ENCODE assay signal across 19 mouse cellular contexts in the genomic region with DNA sequence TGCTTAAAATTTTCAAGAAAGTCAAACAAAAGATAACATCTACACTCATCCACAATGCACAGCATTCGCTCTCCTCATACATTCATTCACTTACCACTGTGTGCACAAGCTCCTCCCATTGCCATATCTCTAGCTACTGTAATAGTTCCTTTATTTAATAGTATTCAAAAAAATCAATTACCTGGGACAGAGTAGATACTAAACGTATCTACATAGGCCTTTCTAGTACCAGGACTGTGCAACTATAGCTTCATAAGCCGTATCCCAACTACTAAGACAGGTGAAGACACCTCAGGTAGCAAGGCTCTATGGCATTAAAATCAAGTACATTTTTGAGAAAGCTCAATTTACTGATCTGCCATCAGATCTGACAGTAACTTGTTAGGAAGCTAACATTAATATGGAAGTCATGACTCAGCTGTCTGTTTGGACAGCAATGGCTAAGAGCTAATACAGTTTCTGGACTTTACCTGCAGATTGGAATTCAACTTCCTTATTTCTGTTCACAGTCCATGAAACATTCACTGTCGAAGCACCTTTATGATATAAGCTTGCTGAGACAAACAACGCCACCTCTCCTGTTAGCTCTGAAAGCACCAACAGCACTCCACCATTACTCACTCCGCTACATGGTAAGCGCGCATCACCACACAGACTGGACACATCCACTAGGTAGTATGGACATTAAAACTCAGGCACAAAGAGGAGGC.
"Had no signal": no experiment of that assay in that cellular context is flagged by ENCODE, and none has a peak within 500 bp of the region (broad histone marks: within the 10 kb centered on the region; RNA-seq: fewer than 3 reads in every experiment).

No protein-coding gene starts in this region.

- H3K27ac ChIP-seq: liver, embryonic 15.5 days; lung, embryonic 15.5 days; macrophage; midbrain, embryonic 13.5 days; neural tube, embryonic 13.5 days; neural tube, embryonic 15.5 days had no signal

- H3K36me3 ChIP-seq: lung, embryonic 15.5 days; midbrain, embryonic 13.5 days; neural tube, embryonic 13.5 days; neural tube, embryonic 15.5 days had no signal

- DNase-seq: liver, postnatal 0 days; lung, adult 2 months; retina, postnatal 1 day; right cerebral cortex, postnatal 14 days; spleen, adult 18-20 months; thymus, adult 18-20 months; thymus, postnatal 14 days; thymus, postnatal 36 days had no signal

- H3K4me3 ChIP-seq: liver, embryonic 15.5 days; lung, embryonic 15.5 days; megakaryocyte, embryonic 14.5 days; midbrain, embryonic 13.5 days; myocyte; neural tube, embryonic 13.5 days; neural tube, embryonic 15.5 days had no signal

- H3K9ac ChIP-seq: liver, embryonic 15.5 days; liver, postnatal 0 days; lung, embryonic 15.5 days; midbrain, embryonic 13.5 days; neural tube, embryonic 13.5 days; neural tube, embryonic 15.5 days had no signal

- H3K9me3 ChIP-seq: liver, embryonic 15.5 days; lung, embryonic 15.5 days; megakaryocyte, embryonic 14.5 days; midbrain, embryonic 13.5 days; neural tube, embryonic 13.5 days; neural tube, embryonic 15.5 days had no signal

- H3K4me1 ChIP-seq: lung, embryonic 15.5 days; neural tube, embryonic 15.5 days had no signal

- H3K4me2 ChIP-seq: liver, embryonic 15.5 days; lung, embryonic 15.5 days; midbrain, embryonic 11.5 days; midbrain, embryonic 13.5 days; neural tube, embryonic 13.5 days; neural tube, embryonic 15.5 days had no signal

- ATAC-seq: liver, postnatal 0 days; lung, postnatal 0 days; midbrain, embryonic 13.5 days; midbrain, embryonic 16.5 days had no signal

- H3K27me3 ChIP-seq: liver, embryonic 15.5 days; lung, embryonic 15.5 days; megakaryocyte, embryonic 14.5 days; midbrain, embryonic 13.5 days; neural tube, embryonic 13.5 days; neural tube, embryonic 15.5 days had no signal
